Mouse (Mus musculus): ENCODE results near the gene Cks1b. TPM values are rescaled to one million over a fixed set of nuclear protein-coding genes. Genes with fewer than 3 reads are reported as not detected.

Cks1b gene
- total RNA-seq, 1 experiment from 2014 or later: 133 TPM

- 0 out of 4 replicates have a peak, but pooled peaks have one; percentile 17 to 20 for ATAC-seq (replicated peaks in 1 of 2; ENCODE audit: insufficient read depth in 1 of 2, low FRiP score in 2 of 2, low TSS enrichment in 1 of 2, low read depth in 1 of 2, poor library complexity in 2 of 2, severe bottlenecking in 2 of 2)
Measured at GRCm38 (mm10) chr3:89388901-89389740, 29.1 kb downstream of the Cks1b start.

GRCm38 (mm10) chr3:89388134-89388881, 29.9 kb downstream of the Cks1b start:
- no peak for ATAC-seq (replicated peaks in 1 of 2; ENCODE audit: insufficient read depth in 1 of 2, low FRiP score in 2 of 2, low TSS enrichment in 1 of 2, low read depth in 1 of 2, poor library complexity in 2 of 2, severe bottlenecking in 2 of 2)

GRCm38 (mm10) chr3:89387632-89388031, 30.6 kb downstream of the Cks1b start:
- ATAC-seq (replicated peaks in 1 of 2; ENCODE audit: insufficient read depth in 1 of 2, low FRiP score in 2 of 2, low TSS enrichment in 1 of 2, low read depth in 1 of 2, poor library complexity in 2 of 2, severe bottlenecking in 2 of 2): no peak

GRCm38 (mm10) chr3:89386438-89387420, 31.5 kb downstream of the Cks1b start:
- no peak for ATAC-seq (replicated peaks in 1 of 2; ENCODE audit: insufficient read depth in 1 of 2, low FRiP score in 2 of 2, low TSS enrichment in 1 of 2, low read depth in 1 of 2, poor library complexity in 2 of 2, severe bottlenecking in 2 of 2)

GRCm38 (mm10) chr3:89385451-89385850, 32.7 kb downstream of the Cks1b start:
- no peak for ATAC-seq (replicated peaks in 1 of 2; ENCODE audit: insufficient read depth in 1 of 2, low FRiP score in 2 of 2, low TSS enrichment in 1 of 2, low read depth in 1 of 2, poor library complexity in 2 of 2, severe bottlenecking in 2 of 2)

GRCm38 (mm10) chr3:89384331-89385076, 33.7 kb downstream of the Cks1b start:
- no peak for ATAC-seq (replicated peaks in 1 of 2; ENCODE audit: insufficient read depth in 1 of 2, low FRiP score in 2 of 2, low TSS enrichment in 1 of 2, low read depth in 1 of 2, poor library complexity in 2 of 2, severe bottlenecking in 2 of 2)

GRCm38 (mm10) chr3:89383651-89384255, 34.4 kb downstream of the Cks1b start:
- ATAC-seq (replicated peaks in 1 of 2; ENCODE audit: insufficient read depth in 1 of 2, low FRiP score in 2 of 2, low TSS enrichment in 1 of 2, low read depth in 1 of 2, poor library complexity in 2 of 2, severe bottlenecking in 2 of 2): no peak

GRCm38 (mm10) chr3:89382950-89383349, 35.2 kb downstream of the Cks1b start:
- no peak for ATAC-seq (replicated peaks in 1 of 2; ENCODE audit: insufficient read depth in 1 of 2, low FRiP score in 2 of 2, low TSS enrichment in 1 of 2, low read depth in 1 of 2, poor library complexity in 2 of 2, severe bottlenecking in 2 of 2)

- ATAC-seq (replicated peaks in 1 of 2; ENCODE audit: insufficient read depth in 1 of 2, low FRiP score in 2 of 2, low TSS enrichment in 1 of 2, low read depth in 1 of 2, poor library complexity in 2 of 2, severe bottlenecking in 2 of 2): no peak
Measured at GRCm38 (mm10) chr3:89382033-89382882, 35.9 kb downstream of the Cks1b start.

- no peak for ATAC-seq (replicated peaks in 1 of 2; ENCODE audit: insufficient read depth in 1 of 2, low FRiP score in 2 of 2, low TSS enrichment in 1 of 2, low read depth in 1 of 2, poor library complexity in 2 of 2, severe bottlenecking in 2 of 2)
Measured at GRCm38 (mm10) chr3:89381233-89381632, 37.0 kb downstream of the Cks1b start.

GRCm38 (mm10) chr3:89380711-89381110, 37.5 kb downstream of the Cks1b start:
- ATAC-seq (replicated peaks in 1 of 2; ENCODE audit: insufficient read depth in 1 of 2, low FRiP score in 2 of 2, low TSS enrichment in 1 of 2, low read depth in 1 of 2, poor library complexity in 2 of 2, severe bottlenecking in 2 of 2): no peak

GRCm38 (mm10) chr3:89380291-89380690, 37.9 kb downstream of the Cks1b start:
- ATAC-seq (replicated peaks in 1 of 2; ENCODE audit: insufficient read depth in 1 of 2, low FRiP score in 2 of 2, low TSS enrichment in 1 of 2, low read depth in 1 of 2, poor library complexity in 2 of 2, severe bottlenecking in 2 of 2): no peak

- no peak for ATAC-seq (replicated peaks in 1 of 2; ENCODE audit: insufficient read depth in 1 of 2, low FRiP score in 2 of 2, low TSS enrichment in 1 of 2, low read depth in 1 of 2, poor library complexity in 2 of 2, severe bottlenecking in 2 of 2)
Measured at GRCm38 (mm10) chr3:89379388-89380131, 38.6 kb downstream of the Cks1b start.

- ATAC-seq (replicated peaks in 1 of 2; ENCODE audit: insufficient read depth in 1 of 2, low FRiP score in 2 of 2, low TSS enrichment in 1 of 2, low read depth in 1 of 2, poor library complexity in 2 of 2, severe bottlenecking in 2 of 2): peak; percentile 72 to 78
Measured at GRCm38 (mm10) chr3:89378394-89379067, 39.7 kb downstream of the Cks1b start.
